13 mouse cellular contexts compared by ENCODE assay signal in the genomic region with DNA sequence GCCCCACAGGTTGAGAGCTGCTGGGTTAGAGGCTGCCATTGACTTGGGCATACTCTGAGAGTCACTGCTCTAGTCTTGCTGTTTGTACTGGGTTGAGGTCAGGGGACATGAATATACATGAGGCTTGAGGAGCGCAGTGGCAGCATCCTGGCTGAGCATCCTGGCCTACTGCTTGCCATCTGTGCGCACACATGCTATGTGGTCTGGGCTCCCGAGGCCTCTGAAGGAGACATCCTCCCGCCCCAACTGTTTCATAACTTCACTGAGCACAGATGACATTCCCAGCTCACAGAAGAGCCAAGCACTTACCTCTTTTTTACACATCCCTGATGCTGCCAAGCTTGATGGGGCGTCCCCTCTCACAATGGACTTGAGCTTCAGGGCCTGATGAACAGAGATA. TPM values are rescaled to one million over a fixed set of nuclear protein-coding genes. Genes with fewer than 3 reads are reported as not detected.
DNase-seq lines count a peak whose midpoint lies in the region; ATAC-seq and TF ChIP-seq lines count a peak whose summit lies in the region.
"Had no signal": no experiment of that assay in that cellular context is flagged by ENCODE, and none has a peak within 500 bp of the region (broad histone marks: within the 10 kb centered on the region; RNA-seq: fewer than 3 reads in every experiment).

No protein-coding gene starts in this region.

- no peak overlapping the region for H3K27ac ChIP-seq in forebrain, postnatal 0 days (ENCODE audit: low read depth, low read length)
- H3K27ac ChIP-seq: intestine, embryonic 15.5 days; limb, embryonic 10.5 days; liver, embryonic 14.5 days had no signal

- 53% methylated on average over 5 of the region's 5 CpGs for WGBS in forebrain, postnatal 0 days

- ATAC-seq in frontal cortex, adult (ENCODE audit: low TSS enrichment) = peak; percentile 78
- ATAC-seq in forebrain, postnatal 0 days = peak; percentile 86
- ATAC-seq: intestine, embryonic 15.5 days had no signal

- H3K27me3 ChIP-seq in forebrain, postnatal 0 days (ENCODE audit: insufficient read depth, low read length) = no peaks in the 10 kb centered on the region
- H3K27me3 ChIP-seq: intestine, embryonic 15.5 days had no signal

- no peaks in the 10 kb centered on the region for H3K4me1 ChIP-seq in forebrain, postnatal 0 days (ENCODE audit: insufficient read depth)
- H3K4me1 ChIP-seq: intestine, embryonic 15.5 days; limb, embryonic 10.5 days had no signal

- H3K4me2 ChIP-seq in forebrain, postnatal 0 days (ENCODE audit: low read depth) = no peak overlapping the region
- H3K4me2 ChIP-seq: intestine, embryonic 15.5 days had no signal

- peaks cover 7% of the 10 kb centered on the region for H3K36me3 ChIP-seq in forebrain, postnatal 0 days (ENCODE audit: insufficient read depth)
- H3K36me3 ChIP-seq: intestine, embryonic 15.5 days; limb, embryonic 10.5 days had no signal

- no peak for DNase-seq in frontal cortex, postnatal 10 days (ENCODE audit: low spot score in 2 of 2)
- DNase-seq in brain, adult 2 months (ENCODE audit: low read depth, low spot score) = peak; percentile 99
- DNase-seq in cerebellum, adult 11-12 months = peak; percentile 98
- DNase-seq in forebrain, postnatal 0 days = peak; percentile 66
- no peak for DNase-seq in neural tube, embryonic 10.5 days (ENCODE audit: extremely low spot score, low spot score)
- no peak for DNase-seq in kidney, postnatal 4 days
- DNase-seq: adrenal gland, postnatal 25 days; lung, postnatal 14 days; right cerebral cortex, postnatal 25 days had no signal

- no peak for TF ChIP-seq CTCF in forebrain, postnatal 0 days (IDR thresholded peaks at IDR 0.05; ENCODE audit: low read depth)

- H3K9me3 ChIP-seq in forebrain, postnatal 0 days (ENCODE audit: low read length) = no peaks in the 10 kb centered on the region
- H3K9me3 ChIP-seq: intestine, embryonic 15.5 days; limb, embryonic 10.5 days had no signal

- no peak overlapping the region for H3K9ac ChIP-seq in forebrain, postnatal 0 days
- H3K9ac ChIP-seq: intestine, embryonic 15.5 days; liver, embryonic 14.5 days had no signal

- H3K4me3 ChIP-seq in forebrain, postnatal 0 days (ENCODE audit: low read depth, low read length) = no peak overlapping the region
- H3K4me3 ChIP-seq: intestine, embryonic 15.5 days; limb, embryonic 10.5 days had no signal

RNA-seq across cellular contexts. Expression of a gene that starts 33.0 kb away (rescaled TPM):
- total RNA-seq in forebrain, postnatal 0 days (2014; rRNA removed) = 18.9 and 26.9 TPM in 2 replicates
- 22.8 and 24.6 TPM in 2 replicates for polyA plus RNA-seq in forebrain, postnatal 0 days (2015; fragmentation: Nextera tagmentation; extraction: Ambion mirVana)

RNA-seq across cellular contexts. Expression of a gene that starts 53.5 kb away (rescaled TPM):
- 23.1 and 28.7 TPM in 2 replicates for total RNA-seq in forebrain, postnatal 0 days (2014; rRNA removed)
- 12.7 and 17.4 TPM in 2 replicates for polyA plus RNA-seq in forebrain, postnatal 0 days (2015; fragmentation: Nextera tagmentation; extraction: Ambion mirVana)

RNA-seq across cellular contexts. Expression of a gene that starts 53.5 kb away (rescaled TPM):
- 266 and 507 TPM in 2 replicates for total RNA-seq in forebrain, postnatal 0 days (2014; rRNA removed)
- polyA plus RNA-seq in forebrain, postnatal 0 days (2015; fragmentation: Nextera tagmentation; extraction: Ambion mirVana) = 102 and 129 TPM in 2 replicates

Comparison
In these comparisons a context has a peak if more than half of its experiments do, and no peak if none do; other contexts are left out.
1. DNase-seq: peak in brain, adult 2 months (single experiment), cerebellum, adult 11-12 months (single experiment) and forebrain, postnatal 0 days (single experiment); none in frontal cortex, postnatal 10 days (0 of 2), neural tube, embryonic 10.5 days (single experiment) and kidney, postnatal 4 days (0 of 2).